Mouse (Mus musculus) adipocyte (in vitro differentiated cells): ENCODE results near the gene Dusp2.

ENCODE experiments used
- DNase-seq: peaks from one replicate; pipeline ENCODE4 v3.0.0-alpha.2; 2016; ENCODE audit warnings: low spot score

Dusp2 gene

DNA sequence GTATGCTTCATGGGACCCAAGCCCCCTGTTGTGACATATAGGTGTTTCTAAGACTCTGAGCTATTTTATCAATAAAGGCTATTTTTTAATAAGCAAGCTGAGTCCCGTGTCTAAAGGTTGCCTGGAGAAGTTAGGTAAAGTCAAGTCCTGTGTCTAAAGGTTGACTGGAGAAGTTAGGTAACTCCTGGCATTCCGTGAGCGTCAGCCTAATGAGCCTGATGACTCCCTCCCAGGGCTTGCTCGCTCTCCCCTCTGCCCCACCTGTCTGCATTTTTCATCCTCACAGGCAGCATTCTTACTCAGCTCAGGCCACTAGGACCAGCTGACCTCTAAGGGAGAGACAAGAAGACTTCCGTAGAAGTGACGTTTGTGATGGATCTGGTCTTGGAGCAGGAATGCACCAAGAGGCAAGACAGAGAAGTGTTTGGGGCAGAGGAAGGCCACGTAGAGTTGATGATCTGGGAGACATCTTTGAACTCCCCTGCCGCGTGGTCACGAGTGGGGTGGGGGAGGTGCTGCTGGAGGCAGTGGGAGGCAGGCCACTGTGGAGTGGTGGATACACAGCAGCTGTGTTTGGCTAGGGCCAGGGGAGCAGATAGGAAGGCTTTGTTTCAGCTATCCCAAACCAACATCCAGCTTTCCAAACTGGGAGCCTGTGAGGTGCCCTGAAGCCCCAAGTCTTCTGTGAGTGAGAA is 31.3 kb downstream of the Dusp2 start:
- DNase-seq = no peak

DNA sequence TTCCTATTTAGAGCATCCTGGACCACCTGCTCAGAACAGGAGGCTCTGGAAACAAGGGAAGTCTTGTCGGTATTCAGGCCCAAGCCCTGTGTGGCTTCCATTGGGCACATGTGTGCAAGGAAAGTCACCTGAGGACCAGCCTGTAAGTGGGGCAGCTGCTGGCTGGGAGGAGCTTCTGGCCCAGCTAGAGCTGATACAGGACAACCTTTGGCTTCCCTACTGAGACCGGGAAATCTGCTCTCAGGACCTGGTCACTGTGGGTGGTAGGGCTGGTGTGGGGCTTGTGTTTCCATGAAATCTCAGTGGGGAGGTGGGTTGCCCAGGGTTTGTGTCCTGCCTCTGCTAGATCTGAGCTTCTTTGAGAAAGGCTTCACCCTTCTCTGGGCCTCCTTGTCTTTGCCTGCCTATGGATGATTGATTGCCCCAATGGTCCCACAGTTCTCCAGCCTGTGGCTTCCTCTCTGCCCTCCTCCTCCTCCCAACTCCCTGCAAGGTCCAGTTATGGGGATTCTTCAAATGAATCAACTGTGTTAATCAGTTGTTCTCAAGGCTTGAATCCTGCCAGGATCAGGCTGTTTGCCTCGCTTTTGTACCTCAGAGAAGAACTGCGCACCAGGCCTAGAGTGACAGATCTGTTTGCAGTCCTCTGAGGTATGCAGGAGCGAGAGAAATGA is 33.9 kb downstream of the Dusp2 start:
- no peak for DNase-seq

DNA sequence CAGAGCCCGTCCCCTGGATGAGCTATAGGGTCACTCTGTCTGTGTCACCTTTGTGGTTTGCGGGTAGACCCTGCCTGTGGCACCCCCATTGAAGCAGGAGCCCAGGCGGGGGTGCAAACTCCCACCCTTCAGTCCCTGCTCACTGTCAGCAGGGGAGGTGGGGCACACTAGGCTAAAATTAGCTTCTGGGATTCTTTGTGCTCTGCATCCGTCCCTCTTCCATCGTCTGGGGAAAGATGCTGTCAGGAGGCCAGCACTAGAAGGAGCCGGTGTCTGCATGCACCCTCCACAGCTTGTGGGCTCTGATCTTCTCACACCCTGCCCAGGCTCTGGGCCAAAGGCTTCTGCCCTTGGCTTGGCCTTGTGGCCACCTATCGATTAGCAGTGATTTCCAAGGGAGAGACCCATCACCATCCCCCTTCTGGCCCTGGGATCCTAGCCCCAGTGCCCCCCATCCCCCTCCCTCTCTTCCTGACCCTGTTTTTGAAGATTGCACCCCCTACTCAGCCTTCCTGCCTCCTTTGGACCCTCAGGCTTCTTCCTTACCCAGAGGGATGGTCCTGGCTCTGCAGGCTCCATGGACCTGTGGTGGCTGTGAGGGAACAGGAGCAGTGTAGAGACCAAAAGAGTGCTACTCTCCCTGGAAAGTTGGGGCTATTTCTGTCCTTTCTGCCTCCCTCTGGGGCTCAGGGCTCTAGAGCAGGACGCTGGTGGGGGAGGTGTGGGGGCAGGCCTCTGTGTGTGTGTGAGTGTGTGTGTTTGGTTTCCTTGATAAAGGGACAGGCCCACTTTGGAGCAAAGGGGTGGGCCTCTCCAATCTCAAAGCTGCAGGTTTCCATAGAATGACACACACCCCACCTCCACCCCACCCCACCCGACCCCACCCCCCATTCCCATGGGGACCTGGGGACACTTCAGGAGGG is 34.9 kb downstream of the Dusp2 start:
- DNase-seq = no peak

DNA sequence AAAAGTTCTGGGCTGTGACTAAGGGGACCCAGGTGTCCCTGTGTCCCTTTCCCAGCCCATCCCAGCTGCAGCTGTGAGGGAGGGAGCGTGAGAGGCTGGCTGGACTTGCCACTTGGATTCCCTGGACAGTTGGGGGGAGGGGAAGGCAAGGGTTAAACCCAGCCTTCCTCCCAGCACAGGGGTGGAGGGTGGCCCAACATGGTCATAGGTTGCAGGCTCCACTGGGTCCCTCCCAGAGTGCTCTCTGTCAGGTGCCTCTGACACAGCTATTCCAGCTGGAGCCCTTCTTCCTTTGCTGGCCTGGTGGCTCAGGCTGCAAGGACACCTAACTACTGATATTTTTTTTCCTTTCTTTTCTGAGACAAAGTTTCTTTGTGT is 35.5 kb downstream of the Dusp2 start:
- peak; percentile 15 for DNase-seq

GRCm38 (mm10) chr2:127372082-127372481 is 36.1 kb downstream of the Dusp2 start:
- DNase-seq = no peak

GRCm38 (mm10) chr2:127374131-127374530 is 38.2 kb downstream of the Dusp2 start:
- no peak for DNase-seq

DNA sequence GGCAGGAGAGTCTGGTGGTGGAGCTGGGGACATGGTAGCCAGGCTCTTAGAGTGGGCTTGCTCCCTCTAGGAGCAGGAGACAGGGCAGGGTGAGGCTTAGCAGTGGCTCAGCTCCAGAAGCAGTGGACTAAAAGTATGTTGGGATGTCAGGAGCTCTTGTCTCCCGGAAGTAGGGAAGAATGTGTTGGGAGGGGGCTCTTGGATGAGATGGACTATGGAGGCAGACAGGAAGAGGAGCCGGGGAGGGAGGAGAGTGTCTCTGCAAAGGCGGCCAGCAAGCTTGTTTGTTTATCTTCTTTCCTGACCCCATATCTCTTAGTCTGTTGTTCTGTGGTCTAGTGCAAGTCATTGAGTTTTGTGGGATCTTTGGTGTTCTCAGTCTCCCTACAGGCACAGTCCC is 39.1 kb downstream of the Dusp2 start:
- no peak for DNase-seq

GRCm38 (mm10) chr2:127375759-127376341 is 39.9 kb downstream of the Dusp2 start:
- no peak for DNase-seq

GRCm38 (mm10) chr2:127376423-127377051 is 40.6 kb downstream of the Dusp2 start:
- no peak for DNase-seq

DNA sequence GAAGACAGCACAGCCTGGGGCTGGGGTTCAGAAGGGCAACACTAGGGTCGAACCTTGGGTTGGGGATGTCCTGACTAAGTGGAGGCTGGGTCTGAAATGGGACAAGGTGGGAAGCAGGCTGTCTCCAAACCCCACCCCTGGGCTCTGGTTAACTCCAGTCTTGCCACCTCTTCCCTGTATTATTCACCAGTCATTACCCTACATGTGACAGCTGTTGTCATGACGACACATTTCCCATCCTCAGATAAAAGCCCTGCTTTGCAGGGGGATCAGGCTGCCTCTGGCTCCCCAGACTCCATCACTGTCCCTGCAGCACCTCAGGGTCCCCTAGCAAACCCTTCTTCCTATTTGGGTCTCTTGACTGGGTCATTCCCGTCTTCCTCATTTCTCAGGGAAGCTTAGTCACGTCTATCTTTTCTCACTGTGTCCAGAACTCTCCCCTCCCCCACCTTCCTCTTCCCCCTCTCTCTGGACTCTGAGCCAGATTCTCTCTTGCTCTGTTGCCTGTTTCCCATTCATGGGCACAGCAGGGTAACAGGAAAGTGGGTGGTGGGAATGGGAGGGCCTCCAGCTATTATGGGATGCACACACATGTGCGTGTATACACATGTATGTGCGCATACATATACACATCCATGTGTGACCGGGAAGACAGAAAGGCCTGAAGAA is 42.1 kb downstream of the Dusp2 start:
- no peak for DNase-seq

DNA sequence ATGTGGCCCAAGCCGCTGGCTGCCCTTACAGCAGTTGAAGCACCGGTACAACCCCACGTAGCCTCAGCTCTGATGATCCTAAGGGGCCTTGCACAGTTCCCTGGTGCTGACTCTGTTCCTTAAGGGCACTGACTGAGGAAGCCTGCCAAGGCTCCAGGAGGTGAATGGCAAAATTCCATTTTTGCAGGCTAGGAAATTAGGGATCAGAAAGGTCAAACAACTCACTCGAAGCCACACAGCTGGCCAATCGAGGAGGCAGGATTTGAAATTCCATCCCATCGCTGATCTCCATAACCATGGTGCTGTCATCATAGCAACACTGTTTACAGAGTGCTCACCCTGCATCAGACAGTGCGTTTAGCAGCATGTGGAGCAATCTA is 42.6 kb downstream of the Dusp2 start:
- DNase-seq = peak; percentile 58

DNA sequence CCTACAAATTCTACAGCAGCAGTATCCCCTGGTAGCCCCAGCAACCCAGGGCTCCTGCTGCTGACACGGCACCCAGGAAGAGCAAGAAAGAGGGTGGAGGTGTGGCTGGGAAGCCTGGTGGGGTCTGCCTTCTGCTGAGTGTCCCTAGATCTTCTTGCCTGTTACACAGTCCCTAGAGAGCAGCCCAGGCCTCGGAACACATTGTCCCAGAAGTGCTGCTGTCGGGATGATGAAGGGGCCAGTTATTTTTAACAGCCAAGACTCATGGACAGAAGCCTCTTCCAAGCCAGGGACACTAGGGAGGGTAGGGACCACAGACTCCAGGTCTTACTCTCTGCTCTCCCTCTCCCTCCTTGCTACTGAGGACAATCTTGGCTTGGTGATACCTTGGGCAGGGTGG is 43.3 kb downstream of the Dusp2 start:
- no peak for DNase-seq

DNA sequence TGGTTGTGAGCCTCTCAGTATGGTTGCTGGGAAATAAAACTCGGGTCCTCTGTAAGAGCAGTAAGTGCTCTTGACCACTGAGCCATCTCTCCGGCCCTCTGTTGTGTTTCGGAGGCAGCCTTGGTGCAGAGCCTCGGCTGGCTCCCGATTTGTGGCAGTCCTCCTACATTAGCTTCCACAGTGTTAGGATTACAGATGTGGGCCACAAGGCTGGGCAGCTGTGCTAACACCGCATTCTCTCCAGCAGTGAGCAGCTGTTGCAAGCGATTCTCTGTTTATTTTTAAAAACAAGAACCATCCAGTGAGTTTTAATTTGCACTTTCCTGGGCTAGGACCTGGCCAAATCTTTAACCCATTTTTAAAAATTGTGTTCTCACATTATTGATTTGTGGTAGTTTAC is 47.9 kb downstream of the Dusp2 start:
- DNase-seq = no peak

GRCm38 (mm10) chr2:127387521-127387920 is 51.6 kb downstream of the Dusp2 start:
- no peak for DNase-seq
